Comparison of ENCODE assay signal across 7 mouse cellular contexts in the genomic region with DNA sequence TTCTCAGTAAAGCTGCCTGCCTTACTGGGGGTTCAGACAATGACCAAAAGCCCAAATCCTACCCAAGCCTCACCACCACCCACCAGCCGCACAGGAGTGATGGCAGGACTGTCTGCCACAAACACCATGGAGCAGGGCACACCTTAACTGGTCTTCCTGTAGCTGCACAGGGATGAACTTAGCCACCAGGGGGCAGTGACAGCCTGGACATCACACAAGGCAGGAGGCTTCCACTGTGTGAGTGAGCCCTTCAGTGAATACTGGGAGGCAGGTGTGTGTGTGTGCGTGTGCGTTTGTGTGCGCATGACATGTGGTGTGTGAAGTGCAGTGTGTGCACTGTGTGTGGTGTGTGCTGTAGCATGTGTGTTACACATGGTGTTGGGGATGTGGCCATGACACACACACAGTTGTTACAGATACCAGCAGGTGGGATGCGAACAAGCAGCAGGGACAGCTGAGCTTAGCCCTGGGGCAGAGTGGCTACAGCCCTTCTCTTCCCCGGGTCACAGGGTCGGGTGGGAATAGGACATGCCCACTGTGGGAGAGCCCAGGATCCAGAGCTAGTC. TPM values are rescaled to one million over a fixed set of nuclear protein-coding genes. Genes with fewer than 3 reads are reported as not detected.
DNase-seq lines count a peak whose midpoint lies in the region; ATAC-seq lines count a peak whose summit lies in the region.

No protein-coding gene starts in this region.

- H3K9me3 ChIP-seq in embryonic facial prominence, embryonic 15.5 days (replicated peaks), result no peaks in the 10 kb centered on the region
- H3K9me3 ChIP-seq in heart, embryonic 11.5 days (replicated peaks; ENCODE audit: control insufficient read depth, low read length), result no peaks in the 10 kb centered on the region
- no peaks in the 10 kb centered on the region for H3K9me3 ChIP-seq in kidney, embryonic 15.5 days (replicated peaks)

- no peak overlapping the region for H3K4me2 ChIP-seq in embryonic facial prominence, embryonic 15.5 days (replicated peaks)
- no peak overlapping the region for H3K4me2 ChIP-seq in heart, embryonic 11.5 days
- H3K4me2 ChIP-seq in kidney, embryonic 15.5 days, result no peak overlapping the region

- H3K27me3 ChIP-seq in embryonic facial prominence, embryonic 15.5 days, result no peaks in the 10 kb centered on the region
- H3K27me3 ChIP-seq in heart, embryonic 11.5 days (ENCODE audit: control insufficient read depth, insufficient read depth, low read length), result no peaks in the 10 kb centered on the region
- no peaks in the 10 kb centered on the region for H3K27me3 ChIP-seq in kidney, embryonic 15.5 days

- H3K4me1 ChIP-seq in embryonic facial prominence, embryonic 15.5 days, result no peaks in the 10 kb centered on the region
- no peaks in the 10 kb centered on the region for H3K4me1 ChIP-seq in heart, embryonic 11.5 days (ENCODE audit: control insufficient read depth, insufficient read depth, low read length)
- no peaks in the 10 kb centered on the region for H3K4me1 ChIP-seq in kidney, embryonic 15.5 days

- DNase-seq in adrenal gland, postnatal 36 days, result peak; percentile 79 to 91
- DNase-seq in liver, result peak; percentile 81
- DNase-seq in spleen, postnatal 36 days (ENCODE audit: low spot score in 2 of 2), result peak; percentile 74 to 76

- ATAC-seq in embryonic facial prominence, embryonic 15.5 days (ENCODE audit: insufficient number of reproducible peaks, low FRiP score, low TSS enrichment, low read depth), result peak; percentile 40; the same call in 1 of the 2 replicates
- ATAC-seq in heart, embryonic 11.5 days (replicated peaks; ENCODE audit: insufficient number of reproducible peaks, low FRiP score, low TSS enrichment), result peak; percentile 36; the same call in 1 of the 2 replicates
- ATAC-seq in kidney, embryonic 15.5 days (replicated peaks; ENCODE audit: low FRiP score), result peak; percentile 60
- peak; percentile 57 for ATAC-seq in monocyte, adult 5-6 weeks (replicated peaks; ENCODE audit: insufficient number of reproducible peaks, low FRiP score, low TSS enrichment, poor library complexity, severe bottlenecking)

- no peak overlapping the region for H3K9ac ChIP-seq in embryonic facial prominence, embryonic 15.5 days
- H3K9ac ChIP-seq in heart, embryonic 11.5 days (ENCODE audit: low read depth, low read length), result no peak overlapping the region
- no peak overlapping the region for H3K9ac ChIP-seq in kidney, embryonic 15.5 days

- peaks cover 92% of the 10 kb centered on the region for H3K36me3 ChIP-seq in embryonic facial prominence, embryonic 15.5 days
- peaks cover 53% of the 10 kb centered on the region for H3K36me3 ChIP-seq in heart, embryonic 11.5 days (ENCODE audit: control insufficient read depth, insufficient read depth, low read length)
- H3K36me3 ChIP-seq in kidney, embryonic 15.5 days, result peaks cover 100% of the 10 kb centered on the region

- H3K4me3 ChIP-seq in embryonic facial prominence, embryonic 15.5 days (replicated peaks), result no peak overlapping the region
- no peak overlapping the region for H3K4me3 ChIP-seq in heart, embryonic 11.5 days (ENCODE audit: low read depth, low read length)
- H3K4me3 ChIP-seq in kidney, embryonic 15.5 days (replicated peaks), result no peak overlapping the region

- H3K27ac ChIP-seq in embryonic facial prominence, embryonic 15.5 days (replicated peaks), result no peak overlapping the region
- H3K27ac ChIP-seq in heart, embryonic 11.5 days (ENCODE audit: low read depth, low read length), result no peak overlapping the region
- H3K27ac ChIP-seq in kidney, embryonic 15.5 days, result no peak overlapping the region

- 77% methylated on average over 7 of the region's 7 CpGs for WGBS in embryonic facial prominence, embryonic 15.5 days
- 82% methylated on average over 7 of the region's 7 CpGs for WGBS in heart, embryonic 11.5 days (ENCODE audit: insufficient replicate concordance)
- 80% methylated on average over 7 of the region's 7 CpGs for WGBS in kidney, embryonic 15.5 days

RNA-seq across cellular contexts. Expression of a gene that starts 22.4 kb away (rescaled TPM):
- total RNA-seq in adrenal gland, postnatal 36 days (2021), result 10 to 100 TPM in 1 of 2 experiments, 1 to 10 TPM in 1; 4.8 to 12.3 TPM
- 0.27 and 0.29 TPM in 2 replicates for polyA plus RNA-seq in embryonic facial prominence, embryonic 15.5 days (2015; fragmentation: Nextera tagmentation; extraction: Ambion mirVana)
- 0.26 and 0.44 TPM in 2 replicates for polyA plus RNA-seq in heart, embryonic 11.5 days (2014; fragmentation: Nextera tagmentation; extraction: Ambion mirVana)
- 0.27 and 0.30 TPM in 2 replicates for polyA plus RNA-seq in kidney, embryonic 15.5 days (2015; fragmentation: Nextera tagmentation; extraction: Ambion mirVana)
- total RNA-seq in monocyte, adult 5-6 weeks (2017), result not detected in 3 replicates

RNA-seq across cellular contexts. Expression of a gene that starts 23.5 kb away (rescaled TPM):
- total RNA-seq in adrenal gland, postnatal 36 days (2021), result under 1 TPM; 0.30 to 0.53 TPM
- 0.16 TPM in 1 of 2 replicates, not detected in the other for polyA plus RNA-seq in embryonic facial prominence, embryonic 15.5 days (2015; fragmentation: Nextera tagmentation; extraction: Ambion mirVana)
- polyA plus RNA-seq in heart, embryonic 11.5 days (2014; fragmentation: Nextera tagmentation; extraction: Ambion mirVana), result not detected in 2 replicates
- polyA plus RNA-seq in kidney, embryonic 15.5 days (2015; fragmentation: Nextera tagmentation; extraction: Ambion mirVana), result not detected in 2 replicates
- not detected in 3 replicates for total RNA-seq in monocyte, adult 5-6 weeks (2017)

RNA-seq across cellular contexts. Expression of a gene that starts 37.5 kb away (rescaled TPM):
- total RNA-seq in adrenal gland, postnatal 36 days (2021), result 10 to 100 TPM; 32.6 to 35.6 TPM
- polyA plus RNA-seq in embryonic facial prominence, embryonic 15.5 days (2015; fragmentation: Nextera tagmentation; extraction: Ambion mirVana), result 53.9 and 56.9 TPM in 2 replicates
- 14.2 and 20.1 TPM in 2 replicates for polyA plus RNA-seq in heart, embryonic 11.5 days (2014; fragmentation: Nextera tagmentation; extraction: Ambion mirVana)
- polyA plus RNA-seq in kidney, embryonic 15.5 days (2015; fragmentation: Nextera tagmentation; extraction: Ambion mirVana), result 54.6 and 57.8 TPM in 2 replicates
- total RNA-seq in monocyte, adult 5-6 weeks (2017), result 7.0 to 20.4 TPM (median 8.3 TPM) in 3 replicates
